Mouse (Mus musculus) adrenal gland, postnatal 10 days (tissue): ENCODE measurements around the gene Gls. TPM values are rescaled to one million over a fixed set of nuclear protein-coding genes. Genes with fewer than 3 reads are reported as not detected.

Source experiments
- DNase-seq: peaks from one replicate; pipeline ENCODE4 v3.0.0; 2021; ENCODE audit warnings: mixed read lengths
- total RNA-seq, 2 experiments: library from RNA; stranded (reverse); gene quantifications; 2 replicates each; pipeline ENCODE4 v1.2.3; 2021

Gls gene
- total RNA-seq, 2 experiments from 2014 or later: 78.0 to 105 TPM

GRCm38 (mm10) chr1:52158040-52158439, 75.0 kb downstream of the Gls start:
- DNase-seq: no peak

GRCm38 (mm10) chr1:52156351-52156750, 76.7 kb downstream of the Gls start:
- peak; percentile 38 for DNase-seq

- peak; percentile 66 for DNase-seq
Observed at GRCm38 (mm10) chr1:52154890-52155289, 78.1 kb downstream of the Gls start.

- no peak for DNase-seq
Observed at GRCm38 (mm10) chr1:52152936-52153335, 80.1 kb downstream of the Gls start.

GRCm38 (mm10) chr1:52152369-52152768, 80.7 kb downstream of the Gls start:
- peak; percentile 52 for DNase-seq

- DNase-seq: no peak
Observed at GRCm38 (mm10) chr1:52151166-52151565, 81.9 kb downstream of the Gls start.

GRCm38 (mm10) chr1:52150676-52151075, 82.4 kb downstream of the Gls start:
- no peak for DNase-seq

GRCm38 (mm10) chr1:52149934-52150346, 83.1 kb downstream of the Gls start:
- DNase-seq: no peak

- DNase-seq: no peak
Observed at GRCm38 (mm10) chr1:52148696-52149095, 84.3 kb downstream of the Gls start.

- no peak for DNase-seq
Observed at GRCm38 (mm10) chr1:52148178-52148577, 84.9 kb downstream of the Gls start.

- no peak for DNase-seq
Observed at GRCm38 (mm10) chr1:52147431-52147830, 85.6 kb downstream of the Gls start.

- peak; percentile 70 for DNase-seq
Observed at GRCm38 (mm10) chr1:52146214-52146970, 86.6 kb downstream of the Gls start.

GRCm38 (mm10) chr1:52144907-52145306, 88.1 kb downstream of the Gls start:
- no peak for DNase-seq

GRCm38 (mm10) chr1:52143596-52144156, 89.4 kb downstream of the Gls start:
- DNase-seq: no peak

- no peak for DNase-seq
Observed at GRCm38 (mm10) chr1:52143191-52143590, 89.8 kb downstream of the Gls start.

- DNase-seq: no peak
Observed at GRCm38 (mm10) chr1:52142117-52142516, 90.9 kb downstream of the Gls start.

- peak; percentile 35 for DNase-seq
Observed at GRCm38 (mm10) chr1:52141482-52141881, 91.5 kb downstream of the Gls start.

GRCm38 (mm10) chr1:52140534-52140933, 92.5 kb downstream of the Gls start:
- DNase-seq: no peak

- no peak for DNase-seq
Observed at GRCm38 (mm10) chr1:52137292-52137691, 95.7 kb downstream of the Gls start.

- no peak for DNase-seq
Observed at GRCm38 (mm10) chr1:52133254-52133653, 99.8 kb downstream of the Gls start.

GRCm38 (mm10) chr1:52131787-52132377, 101.2 kb downstream of the Gls start:
- no peak for DNase-seq

- no peak for DNase-seq
Observed at GRCm38 (mm10) chr1:52129794-52130193, 103.2 kb downstream of the Gls start.

GRCm38 (mm10) chr1:52127350-52127749, 105.7 kb downstream of the Gls start:
- no peak for DNase-seq

- DNase-seq: no peak
Observed at GRCm38 (mm10) chr1:52124818-52125217, 108.2 kb downstream of the Gls start.
